Mouse (Mus musculus) embryonic facial prominence, embryonic 13.5 days (tissue): ENCODE results near the gene Rassf1. TPM values are rescaled to one million over a fixed set of nuclear protein-coding genes. Genes with fewer than 3 reads are reported as not detected.

Experiments
- ATAC-seq: fragments of 200-750 bp; cut with Nextera tagmentation; 2 replicates; pipeline ENCODE4 v1.8.0; 2017; ENCODE audit warnings: low read depth; ENCODE audit not compliant: insufficient number of reproducible peaks, insufficient read depth, low FRiP score, low TSS enrichment
- H3K27ac ChIP-seq: fragments of 300-500 bp; sonication (generic); 2 replicates; pipeline ENCODE4 v1.5.1; 2015; ENCODE audit warnings: moderate library complexity, mild to moderate bottlenecking, inconsistent platforms
- H3K27me3 ChIP-seq: fragments of 300-500 bp; sonication (generic); 2 replicates; pipeline ENCODE4 v1.6.1; 2015; ENCODE audit warnings: mild to moderate bottlenecking, inconsistent platforms
- H3K36me3 ChIP-seq: fragments of 300-500 bp; sonication (generic); 2 replicates; pipeline ENCODE4 v1.6.1; 2015; ENCODE audit warnings: mild to moderate bottlenecking, inconsistent platforms
- H3K4me1 ChIP-seq: fragments of 300-500 bp; sonication (generic); 2 replicates; pipeline ENCODE4 v1.6.1; 2015; ENCODE audit warnings: inconsistent platforms
- H3K4me2 ChIP-seq: fragments of 300-500 bp; sonication (generic); 2 replicates; pipeline ENCODE4 v1.6.1; 2015; ENCODE audit warnings: moderate library complexity, mild to moderate bottlenecking, inconsistent platforms
- H3K4me3 ChIP-seq: fragments of 300-500 bp; sonication (generic); 2 replicates; pipeline ENCODE4 v1.5.1; 2015; ENCODE audit warnings: mild to moderate bottlenecking, inconsistent platforms
- H3K9ac ChIP-seq: fragments of 300-500 bp; sonication (generic); 2 replicates; pipeline ENCODE4 v1.6.1; 2015; ENCODE audit warnings: mild to moderate bottlenecking, inconsistent platforms
- H3K9me3 ChIP-seq: fragments of 300-500 bp; sonication (generic); 2 replicates; pipeline ENCODE4 v1.6.1; 2016; ENCODE audit warnings: inconsistent platforms
- WGBS: fragments of 180-500 bp; shearing (Covaris S2); methylation state at CpG from one replicate; pipeline ENCODE4 v1.1.7; 2015; ENCODE audit warnings: mixed read lengths; 5-methylcytosine and 5-hydroxymethylcytosine counted together
- polyA plus RNA-seq: library from polyadenylated mRNA; unstranded; fragments of >200 nt; fragmentation: Nextera tagmentation; extraction: Ambion mirVana; gene quantifications from 2 replicates; pipeline ENCODE4 v1.2.1, GENCODE M21; 2015

Rassf1 gene
- polyA plus RNA-seq, 1 experiment from 2014 or later: 68.5 TPM

- peak overlapping the region; percentile 6; the same call in 1 of the 2 replicates for H3K4me3 ChIP-seq
- peaks cover 44% of the 10 kb centered on the region for H3K27me3 ChIP-seq
- peak overlapping the region; percentile 51 for H3K9ac ChIP-seq
- H3K27ac ChIP-seq: no peak overlapping the region
- H3K4me2 ChIP-seq: peak overlapping the region; percentile 50
- H3K4me1 ChIP-seq: peaks cover 33% of the 10 kb centered on the region
- no peaks in the 10 kb centered on the region for H3K9me3 ChIP-seq
- whole genome bisulfite sequencing: 19% methylated on average over 25 of the region's 25 CpGs
- H3K36me3 ChIP-seq: no peaks in the 10 kb centered on the region
- peak; percentile 38; the same call in 1 of the 2 replicates for ATAC-seq
These were observed 29.5 kb upstream of the Rassf1 start for GRCm38 (mm10) chr9:107521711-107522399.

GRCm38 (mm10) chr9:107522400-107522711 lies 29.0 kb upstream of the Rassf1 start:
- ATAC-seq: 0 out of 2 replicates have a peak, but pooled peaks have one; percentile 15
- Histone ChIP-seq H3K4me2 (peak overlapping the region; percentile 50), H3K27ac (no peak overlapping the region), H3K27me3 (peaks cover 48% of the 10 kb centered on the region), H3K9ac (peak overlapping the region; percentile 51), H3K36me3 (no peaks in the 10 kb centered on the region), H3K4me1 (peaks cover 38% of the 10 kb centered on the region), H3K9me3 (no peaks in the 10 kb centered on the region), H3K4me3 (no peak overlapping the region)
- 40% methylated on average over 2 of the region's 2 CpGs for WGBS

GRCm38 (mm10) chr9:107526198-107527026 lies 24.9 kb upstream of the Rassf1 start:
- H3K27me3 ChIP-seq: peaks cover 63% of the 10 kb centered on the region
- peak overlapping the region; percentile 67 for H3K4me2 ChIP-seq
- ATAC-seq: no peak
- no peaks in the 10 kb centered on the region for H3K36me3 ChIP-seq
- H3K9me3 ChIP-seq: no peaks in the 10 kb centered on the region
- peaks cover 26% of the 10 kb centered on the region for H3K4me1 ChIP-seq
- H3K4me3 ChIP-seq: peak overlapping the region; percentile 44
- no peak overlapping the region for H3K27ac ChIP-seq
- WGBS: 5% methylated on average over 44 of the region's 44 CpGs
- H3K9ac ChIP-seq: peak overlapping the region; percentile 41; the same call in 1 of the 2 replicates

- Histone ChIP-seq H3K36me3 (peaks cover 23% of the 10 kb centered on the region), H3K4me3 (peak within 1 kb of the TSS; percentile 94), H3K4me2 (peak within 1 kb of the TSS; percentile 96), H3K9ac (peak within 1 kb of the TSS; percentile 89), H3K4me1 (peaks cover 27% of the 10 kb centered on the region), H3K9me3 (no peaks in the 10 kb centered on the region), H3K27me3 (peaks cover 4% of the 10 kb centered on the region; the same call in 1 of the 2 replicates), H3K27ac (peak within 1 kb of the TSS; percentile 85)
- WGBS: under 1% methylated on average over 48 of the region's 48 CpGs
- ATAC-seq: peak; percentile 96
These were observed 17.5 kb upstream of the Rassf1 start, which contains the start of gene Tmem115 for GRCm38 (mm10) chr9:107533791-107534407. Gene Tmem115 (plus strand): TSS chr9:107533945.

- peak overlapping the region; percentile 96 for H3K4me2 ChIP-seq
- no peak for ATAC-seq
- peaks cover 4% of the 10 kb centered on the region; the same call in 1 of the 2 replicates for H3K27me3 ChIP-seq
- peak overlapping the region; percentile 89 for H3K9ac ChIP-seq
- under 1% methylated on average over 40 of the region's 40 CpGs for WGBS
- H3K4me3 ChIP-seq: peak overlapping the region; percentile 94
- H3K9me3 ChIP-seq: no peaks in the 10 kb centered on the region
- peaks cover 27% of the 10 kb centered on the region for H3K4me1 ChIP-seq
- peak overlapping the region; percentile 85 for H3K27ac ChIP-seq
- H3K36me3 ChIP-seq: peaks cover 30% of the 10 kb centered on the region
These were observed 16.8 kb upstream of the Rassf1 start for GRCm38 (mm10) chr9:107534408-107535202.

- Histone ChIP-seq H3K4me1 (peaks cover 48% of the 10 kb centered on the region), H3K9me3 (no peaks in the 10 kb centered on the region), H3K4me3 (no peak overlapping the region), H3K27ac (no peak overlapping the region), H3K9ac (no peak overlapping the region), H3K36me3 (peaks cover 36% of the 10 kb centered on the region), H3K27me3 (no peaks in the 10 kb centered on the region), H3K4me2 (no peak overlapping the region)
- no peak for ATAC-seq
- 93% methylated on average over 7 of the region's 7 CpGs for WGBS
These were observed 13.1 kb upstream of the Rassf1 start for GRCm38 (mm10) chr9:107538231-107538630.

GRCm38 (mm10) chr9:107538711-107539110 lies 12.6 kb upstream of the Rassf1 start:
- no peaks in the 10 kb centered on the region for H3K9me3 ChIP-seq
- no peaks in the 10 kb centered on the region for H3K27me3 ChIP-seq
- ATAC-seq: no peak
- no peak overlapping the region for H3K4me2 ChIP-seq
- H3K4me1 ChIP-seq: peaks cover 48% of the 10 kb centered on the region
- no peak overlapping the region for H3K4me3 ChIP-seq
- H3K36me3 ChIP-seq: peaks cover 40% of the 10 kb centered on the region
- H3K27ac ChIP-seq: no peak overlapping the region
- WGBS: 91% methylated on average over 3 of the region's 3 CpGs
- H3K9ac ChIP-seq: no peak overlapping the region

GRCm38 (mm10) chr9:107539940-107540339 lies 11.4 kb upstream of the Rassf1 start:
- H3K36me3 ChIP-seq: peaks cover 51% of the 10 kb centered on the region
- peaks cover 48% of the 10 kb centered on the region for H3K4me1 ChIP-seq
- H3K9me3 ChIP-seq: no peaks in the 10 kb centered on the region
- H3K4me2 ChIP-seq: no peak overlapping the region
- H3K27me3 ChIP-seq: no peaks in the 10 kb centered on the region
- no peak for ATAC-seq
- no peak overlapping the region for H3K4me3 ChIP-seq
- H3K27ac ChIP-seq: no peak overlapping the region
- WGBS: 93% methylated on average over 8 of the region's 8 CpGs
- no peak overlapping the region for H3K9ac ChIP-seq

GRCm38 (mm10) chr9:107540420-107540819 lies 10.9 kb upstream of the Rassf1 start:
- peak overlapping the region; percentile 70 for H3K9ac ChIP-seq
- H3K9me3 ChIP-seq: no peaks in the 10 kb centered on the region
- peak overlapping the region; percentile 79 for H3K4me2 ChIP-seq
- H3K4me3 ChIP-seq: no peak overlapping the region
- no peak overlapping the region for H3K27ac ChIP-seq
- 77% methylated on average over 4 of the region's 4 CpGs for WGBS
- H3K27me3 ChIP-seq: no peaks in the 10 kb centered on the region
- H3K36me3 ChIP-seq: peaks cover 56% of the 10 kb centered on the region
- peaks cover 47% of the 10 kb centered on the region for H3K4me1 ChIP-seq
- ATAC-seq: no peak

- Histone ChIP-seq H3K9ac (peak overlapping the region; percentile 70), H3K4me3 (peak overlapping the region; percentile 69), H3K4me2 (peak overlapping the region; percentile 79), H3K27me3 (no peaks in the 10 kb centered on the region), H3K36me3 (peaks cover 57% of the 10 kb centered on the region), H3K27ac (0 out of 2 replicates have a peak overlapping the region, but pooled peaks have one; percentile 39), H3K4me1 (peaks cover 45% of the 10 kb centered on the region), H3K9me3 (no peaks in the 10 kb centered on the region)
- ATAC-seq: no peak
- WGBS: 39% methylated on average over 10 of the region's 10 CpGs
These were observed 10.3 kb upstream of the Rassf1 start for GRCm38 (mm10) chr9:107541005-107541404.
